Mouse (Mus musculus): ENCODE measurements around the gene Pcsk7. TPM values are rescaled to one million over a fixed set of nuclear protein-coding genes. Genes with fewer than 3 reads are reported as not detected.

The Pcsk7 gene
- polyA plus RNA-seq, 1 experiment from 2014 or later, result 16.3 TPM

DNA sequence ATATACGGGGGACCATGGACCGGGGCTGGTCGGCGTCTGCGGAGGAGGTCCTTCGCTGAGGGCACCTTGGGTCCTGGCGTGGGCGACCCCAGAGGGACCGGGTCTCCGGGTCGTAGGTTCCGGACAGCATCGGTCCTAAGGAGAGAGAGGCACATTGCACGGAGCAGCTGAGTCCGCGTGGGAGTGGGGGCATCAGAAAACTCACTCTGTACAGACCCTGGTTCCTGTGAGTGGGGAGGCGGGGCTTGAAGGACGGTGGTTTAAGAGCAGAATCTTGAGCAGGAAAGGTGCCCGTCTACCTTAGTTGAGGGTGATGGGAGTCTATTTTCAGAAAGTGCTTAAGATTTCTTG, 756 bp downstream of the Pcsk7 start:
- H3K36me3 ChIP-seq (ENCODE audit: control insufficient read depth, insufficient read depth, low read length), result peaks cover 50% of the 10 kb centered on the region
- H3K9me3 ChIP-seq (ENCODE audit: control insufficient read depth, low read length), result no peaks in the 10 kb centered on the region
- H3K27me3 ChIP-seq (replicated peaks; ENCODE audit: control insufficient read depth, insufficient read depth, low read length), result no peaks in the 10 kb centered on the region
- H3K9ac ChIP-seq (ENCODE audit: low read depth, low read length), result peak overlapping the region; percentile 94
- peak overlapping the region; percentile 85 for H3K4me2 ChIP-seq (ENCODE audit: low read depth, low read length)
- ATAC-seq (ENCODE audit: low read depth) (peak; percentile 28), DNase-seq (ENCODE audit: low spot score) (peak; percentile 10)
- peak overlapping the region; percentile 95 for H3K4me3 ChIP-seq (ENCODE audit: low read depth, low read length)
- H3K27ac ChIP-seq (replicated peaks; ENCODE audit: low read depth, low read length), result peak overlapping the region; percentile 91
- WGBS, result 2% methylated on average over 13 of the region's 19 CpGs
- peaks cover 12% of the 10 kb centered on the region for H3K4me1 ChIP-seq (ENCODE audit: control insufficient read depth, insufficient read depth, low read length)

DNA sequence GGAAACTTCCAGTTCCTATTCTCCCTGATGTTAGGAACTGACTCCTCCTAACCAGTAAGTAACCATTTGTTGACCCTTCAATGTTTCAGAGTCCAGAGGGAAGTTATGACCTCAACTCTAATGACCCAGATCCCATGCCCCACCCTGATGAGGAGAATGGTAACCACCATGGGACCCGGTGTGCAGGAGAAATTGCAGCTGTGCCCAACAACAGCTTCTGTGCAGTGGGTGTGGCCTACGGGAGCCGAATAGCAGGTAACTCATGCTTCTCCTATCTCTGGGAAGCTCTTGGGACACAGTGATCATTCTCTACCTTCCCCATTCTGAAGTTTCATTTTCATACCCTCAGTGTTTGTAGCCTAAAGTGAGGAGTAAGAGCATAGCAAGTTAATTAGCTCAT, 4.7 kb downstream of the Pcsk7 start:
- ATAC-seq (ENCODE audit: low read depth), result no peak
- no peak overlapping the region for H3K4me3 ChIP-seq (ENCODE audit: low read depth, low read length)
- H3K9me3 ChIP-seq (ENCODE audit: control insufficient read depth, low read length), result no peaks in the 10 kb centered on the region
- H3K36me3 ChIP-seq (ENCODE audit: control insufficient read depth, insufficient read depth, low read length), result peaks cover 73% of the 10 kb centered on the region
- 93% methylated on average over 3 of the region's 3 CpGs for WGBS
- no peak overlapping the region for H3K27ac ChIP-seq (replicated peaks; ENCODE audit: low read depth, low read length)
- H3K9ac ChIP-seq (ENCODE audit: low read depth, low read length), result no peak overlapping the region
- no peak for DNase-seq (ENCODE audit: low spot score)
- H3K4me1 ChIP-seq (ENCODE audit: control insufficient read depth, insufficient read depth, low read length), result peaks cover 6% of the 10 kb centered on the region; the same call in 1 of the 2 replicates
- H3K4me2 ChIP-seq (ENCODE audit: low read depth, low read length), result no peak overlapping the region
- no peaks in the 10 kb centered on the region for H3K27me3 ChIP-seq (replicated peaks; ENCODE audit: control insufficient read depth, insufficient read depth, low read length)

DNA sequence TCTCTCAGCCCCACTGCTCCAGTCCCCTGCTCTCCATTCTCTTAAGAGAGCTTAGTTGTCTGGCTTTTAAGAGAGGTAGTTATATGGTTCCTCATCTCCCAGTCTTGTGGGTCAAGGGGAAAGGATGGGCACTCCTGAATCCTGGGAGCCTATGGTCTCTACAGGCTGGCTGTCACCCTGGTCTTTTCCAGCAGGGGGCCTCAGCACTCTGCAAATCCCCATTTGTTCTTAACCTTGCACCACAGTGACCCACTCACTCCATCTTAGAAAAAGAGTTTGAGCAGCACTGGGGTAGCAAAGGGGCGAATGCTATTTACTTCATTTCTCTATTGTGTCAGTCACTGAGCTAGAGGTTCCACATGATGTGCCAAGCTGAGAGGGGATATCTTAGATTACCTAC, 5.4 kb downstream of the Pcsk7 start:
- Histone ChIP-seq H3K36me3 (ENCODE audit: control insufficient read depth, insufficient read depth, low read length) (peaks cover 80% of the 10 kb centered on the region), H3K27me3 (replicated peaks; ENCODE audit: control insufficient read depth, insufficient read depth, low read length) (no peaks in the 10 kb centered on the region), H3K4me2 (ENCODE audit: low read depth, low read length) (no peak overlapping the region), H3K4me1 (ENCODE audit: control insufficient read depth, insufficient read depth, low read length) (peaks cover 6% of the 10 kb centered on the region; the same call in 1 of the 2 replicates), H3K27ac (replicated peaks; ENCODE audit: low read depth, low read length) (no peak overlapping the region), H3K9me3 (ENCODE audit: control insufficient read depth, low read length) (no peaks in the 10 kb centered on the region), H3K4me3 (ENCODE audit: low read depth, low read length) (no peak overlapping the region), H3K9ac (ENCODE audit: low read depth, low read length) (no peak overlapping the region)
- DNase-seq (ENCODE audit: low spot score) (peak; percentile 17), ATAC-seq (ENCODE audit: low read depth) (no peak)
- 65% methylated on average over 1 of the region's 1 CpGs for WGBS

DNA sequence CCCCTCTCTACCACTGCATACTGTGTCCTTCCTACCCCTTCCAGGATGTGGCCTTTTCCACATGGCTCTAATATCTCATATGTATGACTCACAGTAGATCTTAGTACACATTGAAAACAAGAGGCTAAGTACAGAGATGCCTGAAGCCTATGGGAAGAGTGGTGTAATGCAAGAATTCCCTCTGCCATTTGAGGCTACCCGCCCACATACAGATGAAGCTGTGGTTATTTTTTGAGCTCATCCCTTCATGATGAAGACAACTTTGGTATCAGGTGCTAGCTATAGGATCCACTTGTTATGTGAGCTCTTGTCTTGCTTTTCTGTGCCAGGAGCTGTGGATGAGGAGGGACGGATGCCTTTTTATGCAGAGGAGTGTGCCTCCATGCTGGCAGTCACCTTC, 9.4 kb downstream of the Pcsk7 start:
- H3K9me3 ChIP-seq (ENCODE audit: control insufficient read depth, low read length), result no peaks in the 10 kb centered on the region
- DNase-seq (ENCODE audit: low spot score) (no peak), ATAC-seq (ENCODE audit: low read depth) (no peak)
- H3K4me2 ChIP-seq (ENCODE audit: low read depth, low read length), result no peak overlapping the region
- peaks cover 98% of the 10 kb centered on the region for H3K36me3 ChIP-seq (ENCODE audit: control insufficient read depth, insufficient read depth, low read length)
- H3K27ac ChIP-seq (replicated peaks; ENCODE audit: low read depth, low read length), result no peak overlapping the region
- 89% methylated on average over 2 of the region's 2 CpGs for WGBS
- H3K9ac ChIP-seq (ENCODE audit: low read depth, low read length), result no peak overlapping the region
- no peak overlapping the region for H3K4me3 ChIP-seq (ENCODE audit: low read depth, low read length)
- no peaks in the 10 kb centered on the region for H3K27me3 ChIP-seq (replicated peaks; ENCODE audit: control insufficient read depth, insufficient read depth, low read length)
- H3K4me1 ChIP-seq (ENCODE audit: control insufficient read depth, insufficient read depth, low read length), result no peaks in the 10 kb centered on the region

DNA sequence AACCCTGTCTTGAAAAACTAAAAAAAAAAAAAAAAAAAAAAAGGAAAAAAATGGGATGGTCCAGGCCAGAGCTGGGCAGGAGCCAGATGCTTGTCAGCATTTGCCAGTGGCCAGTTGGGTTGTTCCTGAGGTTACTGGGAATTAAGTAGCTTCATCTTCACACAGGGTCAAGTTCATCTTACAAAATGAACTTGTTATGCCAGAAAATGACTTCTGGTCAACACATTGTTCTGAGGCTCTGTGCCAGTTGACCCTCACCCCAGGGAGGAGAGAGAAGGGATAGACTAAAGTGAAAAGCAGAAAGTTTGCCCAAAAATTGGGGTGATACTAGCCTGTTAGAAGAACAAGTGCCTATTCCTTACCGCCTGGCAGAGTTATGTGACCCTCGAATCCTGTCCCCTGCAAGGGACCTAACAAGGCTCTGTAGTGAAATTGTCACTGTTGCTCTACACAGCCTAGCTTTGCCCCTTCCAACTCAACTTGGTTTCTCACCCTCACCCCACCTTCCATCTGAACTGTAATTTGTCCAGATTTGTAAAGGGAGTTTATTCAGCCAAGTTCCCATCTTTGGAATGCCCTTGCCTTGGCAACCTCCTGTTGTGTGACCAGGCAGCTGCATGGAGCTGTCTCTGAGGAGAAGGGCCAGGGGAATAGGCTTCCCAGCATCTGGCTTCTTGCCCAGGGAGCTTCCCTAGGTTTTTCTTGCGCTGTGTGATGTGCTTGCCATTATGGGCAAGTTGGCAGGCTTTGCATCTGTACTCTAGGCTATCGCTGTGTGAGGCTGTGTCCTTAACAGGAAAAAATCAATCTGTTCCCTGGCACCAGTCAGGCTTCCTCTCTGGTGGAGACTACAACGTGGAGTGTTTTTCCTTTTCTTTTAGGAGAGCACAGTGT, 11.0 kb downstream of the Pcsk7 start:
- DNase-seq (ENCODE audit: low spot score), result peak; percentile 68
- no peaks in the 10 kb centered on the region for H3K27me3 ChIP-seq (replicated peaks; ENCODE audit: control insufficient read depth, insufficient read depth, low read length)
- ATAC-seq (ENCODE audit: low read depth), result peak; percentile 71
- no peak overlapping the region for H3K9ac ChIP-seq (ENCODE audit: low read depth, low read length)
- no peak overlapping the region for H3K4me2 ChIP-seq (ENCODE audit: low read depth, low read length)
- 83% methylated on average over 5 of the region's 5 CpGs for WGBS
- peaks cover 93% of the 10 kb centered on the region for H3K36me3 ChIP-seq (ENCODE audit: control insufficient read depth, insufficient read depth, low read length)
- no peak overlapping the region for H3K4me3 ChIP-seq (ENCODE audit: low read depth, low read length)
- no peaks in the 10 kb centered on the region for H3K4me1 ChIP-seq (ENCODE audit: control insufficient read depth, insufficient read depth, low read length)
- H3K9me3 ChIP-seq (ENCODE audit: control insufficient read depth, low read length), result no peaks in the 10 kb centered on the region
- H3K27ac ChIP-seq (replicated peaks; ENCODE audit: low read depth, low read length), result no peak overlapping the region

DNA sequence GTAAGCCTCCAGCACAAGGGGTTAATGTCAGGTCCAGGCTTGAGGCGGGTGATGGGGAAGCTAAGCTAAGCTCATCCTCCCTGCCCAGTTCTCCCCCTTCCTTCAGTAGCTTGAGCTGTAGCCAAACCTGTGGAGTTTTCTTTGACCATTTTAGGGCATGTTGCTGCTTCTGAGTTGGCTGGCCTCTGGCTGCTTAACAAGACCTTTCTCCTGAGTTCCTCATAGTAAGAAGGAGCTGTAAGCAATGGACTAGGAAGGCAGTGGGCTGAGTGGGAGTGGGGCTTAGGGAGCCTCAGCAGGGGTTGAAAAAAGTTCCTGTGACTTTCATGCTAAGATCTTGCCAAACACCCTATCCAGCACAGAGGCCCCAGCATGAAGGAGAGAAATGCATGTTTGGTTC, 13.6 kb downstream of the Pcsk7 start:
- Histone ChIP-seq H3K4me2 (ENCODE audit: low read depth, low read length) (no peak overlapping the region), H3K27me3 (replicated peaks; ENCODE audit: control insufficient read depth, insufficient read depth, low read length) (no peaks in the 10 kb centered on the region), H3K9ac (ENCODE audit: low read depth, low read length) (no peak overlapping the region), H3K4me3 (ENCODE audit: low read depth, low read length) (no peak overlapping the region), H3K4me1 (ENCODE audit: control insufficient read depth, insufficient read depth, low read length) (no peaks in the 10 kb centered on the region), H3K36me3 (ENCODE audit: control insufficient read depth, insufficient read depth, low read length) (peaks cover 81% of the 10 kb centered on the region), H3K9me3 (ENCODE audit: control insufficient read depth, low read length) (no peaks in the 10 kb centered on the region), H3K27ac (replicated peaks; ENCODE audit: low read depth, low read length) (no peak overlapping the region)
- DNase-seq (ENCODE audit: low spot score) (no peak), ATAC-seq (ENCODE audit: low read depth) (no peak)
- WGBS, result 42% methylated on average over 1 of the region's 1 CpGs

DNA sequence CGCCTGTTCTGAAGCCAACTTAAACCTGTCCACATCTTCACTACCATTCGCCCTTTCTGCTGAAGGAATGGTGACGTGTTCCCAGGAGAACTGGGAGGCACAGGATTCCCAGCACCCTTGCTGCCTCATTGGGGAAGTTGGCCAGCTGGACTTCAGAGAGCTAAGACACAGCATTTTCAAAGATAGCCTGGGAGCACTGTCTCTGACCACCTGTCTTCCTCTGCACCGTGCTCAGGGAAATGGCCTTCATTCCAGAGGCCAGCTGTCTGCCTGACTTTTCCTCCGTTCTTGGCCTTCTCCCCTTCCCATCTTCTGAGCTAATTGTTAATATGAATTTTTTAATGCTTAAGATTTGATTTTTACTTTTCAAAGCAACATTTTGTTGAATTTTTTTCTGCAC, 23.0 kb downstream of the Pcsk7 start:
- Histone ChIP-seq H3K36me3 (ENCODE audit: control insufficient read depth, insufficient read depth, low read length) (peaks cover 68% of the 10 kb centered on the region), H3K4me3 (ENCODE audit: low read depth, low read length) (no peak overlapping the region), H3K9ac (ENCODE audit: low read depth, low read length) (no peak overlapping the region), H3K27ac (replicated peaks; ENCODE audit: low read depth, low read length) (no peak overlapping the region), H3K4me1 (ENCODE audit: control insufficient read depth, insufficient read depth, low read length) (no peaks in the 10 kb centered on the region), H3K4me2 (ENCODE audit: low read depth, low read length) (no peak overlapping the region), H3K9me3 (ENCODE audit: control insufficient read depth, low read length) (no peaks in the 10 kb centered on the region), H3K27me3 (replicated peaks; ENCODE audit: control insufficient read depth, insufficient read depth, low read length) (no peaks in the 10 kb centered on the region)
- WGBS, result 83% methylated on average over 5 of the region's 5 CpGs
- ATAC-seq (ENCODE audit: low read depth) (no peak), DNase-seq (ENCODE audit: low spot score) (no peak)

DNA sequence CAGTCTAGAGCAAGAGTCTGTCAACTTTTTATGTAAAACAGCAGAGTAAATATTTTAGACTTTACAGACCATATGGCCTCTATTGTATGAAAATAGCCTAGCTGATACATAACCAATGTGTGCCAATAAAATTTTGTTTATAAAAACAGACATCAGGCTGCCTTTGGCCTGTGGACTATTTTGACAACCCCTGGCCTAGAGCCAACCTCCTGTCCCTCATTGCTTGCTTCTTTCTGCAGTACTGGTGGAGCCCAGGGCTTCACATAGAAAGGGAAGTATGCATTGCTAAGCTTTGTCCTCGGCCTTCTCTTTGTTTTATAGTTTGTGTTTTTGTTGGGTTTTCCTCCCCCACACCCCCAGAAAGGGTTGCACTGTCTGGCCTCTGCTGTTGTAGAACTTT, 25.7 kb downstream of the Pcsk7 start:
- ATAC-seq (ENCODE audit: low read depth), result no peak
- no peaks in the 10 kb centered on the region for H3K9me3 ChIP-seq (ENCODE audit: control insufficient read depth, low read length)
- H3K4me2 ChIP-seq (ENCODE audit: low read depth, low read length), result no peak overlapping the region
- peak; percentile 13 for DNase-seq (ENCODE audit: low spot score)
- no peak overlapping the region for H3K9ac ChIP-seq (ENCODE audit: low read depth, low read length)
- H3K27me3 ChIP-seq (replicated peaks; ENCODE audit: control insufficient read depth, insufficient read depth, low read length), result no peaks in the 10 kb centered on the region
- H3K27ac ChIP-seq (replicated peaks; ENCODE audit: low read depth, low read length), result no peak overlapping the region
- H3K4me3 ChIP-seq (ENCODE audit: low read depth, low read length), result no peak overlapping the region
- H3K36me3 ChIP-seq (ENCODE audit: control insufficient read depth, insufficient read depth, low read length), result peaks cover 44% of the 10 kb centered on the region
- 61% methylated on average over 1 of the region's 1 CpGs for WGBS
- H3K4me1 ChIP-seq (ENCODE audit: control insufficient read depth, insufficient read depth, low read length), result no peaks in the 10 kb centered on the region; the same call in 1 of the 2 replicates
